Mouse (Mus musculus) forebrain, embryonic 15.5 days (tissue): ENCODE measurements around the gene Tmem150b. TPM values are rescaled to one million over a fixed set of nuclear protein-coding genes. Genes with fewer than 3 reads are reported as not detected.

Source experiments
- ATAC-seq: fragments of 200-750 bp; cut with Nextera tagmentation; replicated peaks from 2 replicates; pipeline ENCODE4 v1.8.0; 2017; ENCODE audit warnings: mild to moderate bottlenecking, moderate TSS enrichment, moderate library complexity
- H3K27ac ChIP-seq: fragments of 300-500 bp; sonication (generic); replicated peaks from 2 replicates; pipeline ENCODE4 v1.5.1; 2015; ENCODE audit warnings: mild to moderate bottlenecking, inconsistent platforms
- H3K27me3 ChIP-seq: fragments of 300-500 bp; sonication (generic); 2 replicates; pipeline ENCODE4 v1.6.1; 2015; ENCODE audit warnings: inconsistent platforms
- H3K36me3 ChIP-seq: fragments of 300-500 bp; sonication (generic); 2 replicates; pipeline ENCODE4 v1.6.1; 2015; ENCODE audit warnings: mild to moderate bottlenecking, inconsistent platforms
- H3K4me1 ChIP-seq: fragments of 300-500 bp; sonication (generic); 2 replicates; pipeline ENCODE4 v1.6.1; 2015; ENCODE audit warnings: inconsistent platforms
- H3K4me2 ChIP-seq: fragments of 300-500 bp; sonication (generic); replicated peaks from 2 replicates; pipeline ENCODE4 v1.6.1; 2015; ENCODE audit warnings: mild to moderate bottlenecking, inconsistent platforms
- H3K4me3 ChIP-seq: fragments of 300-500 bp; sonication (generic); 2 replicates; pipeline ENCODE4 v1.5.1; 2015; ENCODE audit warnings: mild to moderate bottlenecking, inconsistent platforms
- H3K9ac ChIP-seq: fragments of 300-500 bp; sonication (generic); replicated peaks from 2 replicates; pipeline ENCODE4 v1.6.1; 2015; ENCODE audit warnings: mild to moderate bottlenecking, inconsistent platforms
- H3K9me3 ChIP-seq: fragments of 300-500 bp; sonication (generic); 2 replicates; pipeline ENCODE4 v1.6.1; 2016; ENCODE audit warnings: inconsistent platforms
- WGBS: fragments of 180-500 bp; shearing (Covaris S2); methylation state at CpG from one replicate; pipeline ENCODE4 v1.1.7; 2015; ENCODE audit warnings: mixed read lengths; 5-methylcytosine and 5-hydroxymethylcytosine counted together
- polyA plus RNA-seq: library from polyadenylated mRNA; unstranded; fragments of >200 nt; fragmentation: Nextera tagmentation; extraction: Ambion mirVana; gene quantifications from 2 replicates; pipeline ENCODE4 v1.2.1, GENCODE M21; 2015

The Tmem150b gene
- polyA plus RNA-seq, 1 experiment from 2014 or later = 0.08 TPM

DNA sequence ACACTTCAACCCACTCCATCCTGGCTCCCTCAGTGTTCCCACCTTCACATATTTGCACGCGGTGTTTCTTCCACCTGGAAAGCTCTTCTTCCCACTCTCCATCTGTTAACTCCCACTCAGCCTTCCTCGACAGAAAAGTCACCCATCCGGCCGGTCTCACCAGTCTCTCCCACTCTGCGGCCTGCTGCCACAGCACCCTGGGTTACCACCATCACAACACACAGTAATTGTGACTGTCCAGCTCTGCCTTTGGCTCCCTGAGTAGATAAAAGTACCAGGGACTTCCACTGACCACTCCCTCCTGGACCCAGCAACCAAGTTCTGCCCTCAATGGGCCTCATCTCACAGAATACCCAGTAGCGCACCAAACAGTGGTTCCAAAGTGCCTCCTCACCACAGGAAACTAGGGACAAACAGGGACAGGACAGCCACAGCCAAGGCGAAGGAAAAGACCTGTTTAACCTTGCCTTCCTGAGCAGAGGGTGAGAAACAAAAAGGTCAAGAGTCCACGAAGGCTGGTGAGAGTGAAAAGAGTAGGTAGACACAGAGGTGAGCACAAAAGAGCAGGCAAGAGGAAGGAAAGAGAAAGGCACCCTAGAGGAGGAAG lies 67.4 kb downstream of the Tmem150b start:
- Histone ChIP-seq H3K4me1 (peaks cover 51% of the 10 kb centered on the region), H3K4me2 (peak overlapping the region; percentile 67), H3K9ac (peak overlapping the region; percentile 92), H3K36me3 (peaks cover 7% of the 10 kb centered on the region; the same call in 1 of the 2 replicates), H3K27me3 (no peaks in the 10 kb centered on the region), H3K27ac (no peak overlapping the region), H3K4me3 (peak overlapping the region; percentile 82), H3K9me3 (no peaks in the 10 kb centered on the region)
- WGBS = 57% methylated on average over 9 of the region's 9 CpGs
- no peak for ATAC-seq

Other genes with a start within 250 kb of the Tmem150b start
- gene Ppp1r12c, start 223.6 kb downstream of the Tmem150b start, polyA plus RNA-seq = 48.4 and 50.3 TPM in 2 replicates
- gene Tnnt1, start 208.9 kb downstream of the Tmem150b start, polyA plus RNA-seq = 2.5 and 2.6 TPM in 2 replicates
- 1.8 and 1.9 TPM in 2 replicates for gene Tnni3, start 201.0 kb downstream of the Tmem150b start, polyA plus RNA-seq
- gene Dnaaf3, start 192.8 kb downstream of the Tmem150b start, polyA plus RNA-seq = 1.6 and 1.7 TPM in 2 replicates
- gene Syt5, start 177.7 kb downstream of the Tmem150b start, polyA plus RNA-seq = 158 and 164 TPM in 2 replicates
- gene Ptprh, start 121.2 kb downstream of the Tmem150b start, polyA plus RNA-seq = 0.24 and 0.52 TPM in 2 replicates
- 2.7 and 3.1 TPM in 2 replicates for gene Tmem86b, start 93.8 kb downstream of the Tmem150b start, polyA plus RNA-seq
- gene Ppp6r1, start 66.2 kb downstream of the Tmem150b start, polyA plus RNA-seq = 9.2 and 9.3 TPM in 2 replicates
- gene Hspbp1, start 40.2 kb downstream of the Tmem150b start, polyA plus RNA-seq = 142 and 146 TPM in 2 replicates
- gene Brsk1, start 34.6 kb downstream of the Tmem150b start, polyA plus RNA-seq = 6.7 and 7.9 TPM in 2 replicates
- gene Kmt5c, start 14.9 kb upstream of the Tmem150b start, polyA plus RNA-seq = 64.3 and 70.6 TPM in 2 replicates
- 13.7 and 14.1 TPM in 2 replicates for gene Cox6b2, start 27.8 kb upstream of the Tmem150b start, polyA plus RNA-seq
- gene Fam71e2, start 46.1 kb upstream of the Tmem150b start, polyA plus RNA-seq = not detected in 2 replicates
- 0.56 and 1.2 TPM in 2 replicates for gene Il11, start 57.6 kb upstream of the Tmem150b start, polyA plus RNA-seq
- gene Tmem190, start 57.7 kb upstream of the Tmem150b start, polyA plus RNA-seq = not detected in 2 replicates
- 3.5 TPM in 2 replicates for gene Tmem238, start 64.4 kb upstream of the Tmem150b start, polyA plus RNA-seq
- 224 and 256 TPM in 2 replicates for gene Rpl28, start 67.6 kb upstream of the Tmem150b start, polyA plus RNA-seq
- 363 and 383 TPM in 2 replicates for gene Ube2s, start 87.3 kb upstream of the Tmem150b start, polyA plus RNA-seq
- 8.8 and 10.7 TPM in 2 replicates for gene Shisa7, start 119.4 kb upstream of the Tmem150b start, polyA plus RNA-seq
- 3.7 and 4.8 TPM in 2 replicates for gene Isoc2b, start 145.0 kb upstream of the Tmem150b start, polyA plus RNA-seq
- 0.65 and 0.76 TPM in 2 replicates for gene Isoc2a, start 151.9 kb upstream of the Tmem150b start, polyA plus RNA-seq
- 0.31 and 0.33 TPM in 2 replicates for gene Gm36210, start 181.3 kb upstream of the Tmem150b start, polyA plus RNA-seq
- gene Zfp628, start 190.0 kb upstream of the Tmem150b start, polyA plus RNA-seq = 4.0 and 4.2 TPM in 2 replicates
- gene Nat14, start 196.8 kb upstream of the Tmem150b start, polyA plus RNA-seq = 35.2 and 39.3 TPM in 2 replicates
- gene Ssc5d, start 200.5 kb upstream of the Tmem150b start, polyA plus RNA-seq = 0.24 and 0.32 TPM in 2 replicates
- gene Sbk2, start 239.2 kb upstream of the Tmem150b start, polyA plus RNA-seq = not detected in 2 replicates
- 0.27 and 0.33 TPM in 2 replicates for gene Sbk3, start 245.9 kb upstream of the Tmem150b start, polyA plus RNA-seq